Mouse (Mus musculus) heart, adult 2 months (tissue): Measurements from ENCODE around the gene Lamp2.

Experiments used
- CTCF ChIP-seq: fragments of 200-600 bp; IDR thresholded peaks from 2 replicates; pipeline ENCODE4 v1.8.1; 2022; ENCODE audit warnings: antibody characterized with exemption, mild to moderate bottlenecking, moderate library complexity
- EP300 ChIP-seq: fragments of 200-500 bp; IDR thresholded peaks from 2 replicates; pipeline ENCODE4 v1.6.1; 2011; ENCODE audit warnings: low read depth, low read length, control low read depth; ENCODE audit not compliant: insufficient read depth
- POLR2A ChIP-seq: fragments of 200-500 bp; IDR thresholded peaks from 2 replicates; pipeline ENCODE4 v1.6.1; 2011; ENCODE audit warnings: mild to moderate bottlenecking, low read depth, low read length, control low read depth; ENCODE audit not compliant: insufficient read depth

DNA sequence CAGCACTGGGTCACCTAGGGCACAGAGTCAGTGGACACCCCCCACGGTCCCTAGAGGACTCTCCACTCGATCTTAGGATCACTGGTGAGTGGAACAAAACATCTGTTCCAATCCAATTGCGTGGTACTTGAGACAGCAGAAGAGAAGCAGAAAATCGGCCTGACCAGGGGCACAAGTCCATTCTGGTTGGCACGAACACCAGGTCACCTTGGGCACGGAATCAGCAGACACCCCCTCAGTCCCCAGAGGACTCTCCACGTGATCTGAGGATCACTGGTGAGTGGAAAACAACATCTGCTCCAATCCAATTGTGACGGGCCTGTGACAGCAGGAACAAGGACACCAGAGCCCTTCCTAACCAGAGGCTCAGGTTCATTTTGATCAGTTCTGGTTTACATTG, 94.2 kb downstream of the Lamp2 start:
- TF ChIP-seq CTCF (no peak), POLR2A (no peak), EP300 (no peak)
